Mouse (Mus musculus) liver, embryonic 14.5 days (tissue): Measurements from ENCODE around the gene Marcks.

ENCODE experiments used
- CTCF ChIP-seq: IDR thresholded peaks from 2 replicates; pipeline ENCODE4 v1.5.1; 2016; ENCODE audit warnings: antibody characterized with exemption, low read depth, control low read depth
- EP300 ChIP-seq: IDR thresholded peaks from 2 replicates; pipeline ENCODE4 v1.6.1; 2016; ENCODE audit warnings: antibody characterized with exemption, low read depth

DNA sequence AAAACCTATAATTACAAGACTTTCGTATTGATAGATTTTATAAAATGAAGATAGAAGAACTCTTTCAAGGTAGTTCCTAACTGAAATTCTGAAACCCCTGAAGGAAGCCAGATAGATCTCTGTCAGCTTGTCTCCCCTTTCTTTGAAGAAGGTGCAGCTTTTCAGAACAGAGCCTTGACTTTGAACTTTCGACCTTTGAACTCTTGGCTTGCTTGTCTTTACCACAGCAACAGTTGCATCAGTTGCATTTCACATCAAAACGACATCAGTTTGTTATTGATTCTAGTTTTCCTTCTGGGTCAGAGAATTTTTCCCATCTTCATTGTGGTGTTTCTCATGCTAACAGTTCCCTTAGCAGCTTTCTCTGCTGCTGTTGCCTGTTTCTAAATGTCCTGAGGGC is 9.3 kb upstream of the Marcks start:
- TF ChIP-seq EP300 (no peak), CTCF (no peak)
